10 mouse cellular contexts compared by ENCODE assay signal in genomic region chr3:51087076-51087475, GRCm38 (mm10).
"Had no signal": no experiment of that assay in that cellular context is flagged by ENCODE, and none has a peak within 500 bp of the region (broad histone marks: within the 10 kb centered on the region; RNA-seq: fewer than 3 reads in every experiment).

No protein-coding gene starts in this region.

- ATAC-seq: midbrain, embryonic 13.5 days had no signal

- H3K4me2 ChIP-seq: limb, embryonic 13.5 days; midbrain, embryonic 13.5 days; neural tube, embryonic 12.5 days had no signal

- H3K4me3 ChIP-seq: layer of hippocampus, adult 2 months; limb, embryonic 13.5 days; midbrain, embryonic 13.5 days; neural tube, embryonic 12.5 days had no signal

- H3K9ac ChIP-seq: limb, embryonic 13.5 days; liver, embryonic 14.5 days; midbrain, embryonic 13.5 days; neural tube, embryonic 12.5 days had no signal

- H3K27me3 ChIP-seq: limb, embryonic 13.5 days; midbrain, embryonic 13.5 days; neural tube, embryonic 12.5 days had no signal

- H3K36me3 ChIP-seq: limb, embryonic 13.5 days; midbrain, embryonic 13.5 days; neural tube, embryonic 12.5 days had no signal

- DNase-seq: kidney, postnatal 25 days; left cerebral cortex, postnatal 4 days; lung, adult 18-20 months; thymus, adult 18-20 months; thymus, postnatal 14 days had no signal

- H3K9me3 ChIP-seq: limb, embryonic 13.5 days; midbrain, embryonic 13.5 days; neural tube, embryonic 12.5 days had no signal

- H3K27ac ChIP-seq: layer of hippocampus, adult 2 months; liver, embryonic 14.5 days; midbrain, embryonic 13.5 days; neural tube, embryonic 12.5 days had no signal
